Mouse (Mus musculus) testis, adult 2 months (tissue): ENCODE results near the gene Abi3.

Experiments
- CTCF ChIP-seq: fragments of 200-500 bp; IDR thresholded peaks from 2 replicates; pipeline ENCODE4 v1.5.1; 2012; ENCODE audit warnings: low read depth, mild to moderate bottlenecking, inconsistent platforms, low read length, moderate library complexity; ENCODE audit not compliant: control insufficient read depth, insufficient read depth, insufficient replicate concordance
- POLR2A ChIP-seq: fragments of 200-500 bp; IDR thresholded peaks from 2 replicates; pipeline ENCODE4 v1.6.1; 2012; ENCODE audit warnings: low read depth, mild to moderate bottlenecking, inconsistent platforms, low read length, moderate library complexity; ENCODE audit not compliant: control insufficient read depth

GRCm38 (mm10) chr11:95833006-95833570 lies 9.2 kb downstream of the Abi3 start:
- TF ChIP-seq CTCF (no peak), POLR2A (no peak)
